Mouse (Mus musculus) heart, embryonic 11.5 days (tissue): ENCODE results near the gene Eif2ak4. TPM values are rescaled to one million over a fixed set of nuclear protein-coding genes. Genes with fewer than 3 reads are reported as not detected.

Source experiments
- ATAC-seq: fragments of 200-750 bp; cut with Nextera tagmentation; replicated peaks from 2 replicates; pipeline ENCODE4 v1.8.0; 2017; ENCODE audit warnings: moderate library complexity; ENCODE audit not compliant: insufficient number of reproducible peaks, low FRiP score, low TSS enrichment
- H3K27ac ChIP-seq: fragments of 300-500 bp; sonication (generic); 2 replicates; pipeline ENCODE4 v1.5.1; 2014; ENCODE audit warnings: mild to moderate bottlenecking, low read depth, low read length
- H3K27me3 ChIP-seq: fragments of 300-500 bp; sonication (generic); 2 replicates; pipeline ENCODE4 v1.6.1; 2014; ENCODE audit warnings: mild to moderate bottlenecking, low read length, mixed read lengths; ENCODE audit not compliant: control insufficient read depth, insufficient read depth
- H3K36me3 ChIP-seq: fragments of 300-500 bp; sonication (generic); 2 replicates; pipeline ENCODE4 v1.6.1; 2014; ENCODE audit warnings: mild to moderate bottlenecking, low read length, moderate library complexity, mixed read lengths; ENCODE audit not compliant: control insufficient read depth, insufficient read depth
- H3K4me1 ChIP-seq: fragments of 300-500 bp; sonication (generic); 2 replicates; pipeline ENCODE4 v1.6.1; 2014; ENCODE audit warnings: low read length; ENCODE audit not compliant: control insufficient read depth, insufficient read depth
- H3K4me2 ChIP-seq: fragments of 300-500 bp; sonication (generic); 2 replicates; pipeline ENCODE4 v1.6.1; 2014; ENCODE audit warnings: mild to moderate bottlenecking, moderate library complexity
- H3K4me3 ChIP-seq: fragments of 300-500 bp; sonication (generic); 2 replicates; pipeline ENCODE4 v1.5.1; 2014; ENCODE audit warnings: low read depth, low read length
- H3K9ac ChIP-seq: fragments of 300-500 bp; sonication (generic); 2 replicates; pipeline ENCODE4 v1.6.1; 2014; ENCODE audit warnings: mild to moderate bottlenecking, low read depth, low read length, moderate library complexity
- H3K9me3 ChIP-seq: fragments of 300-500 bp; sonication (generic); replicated peaks from 2 replicates; pipeline ENCODE4 v1.6.1; 2016; ENCODE audit warnings: low read length; ENCODE audit not compliant: control insufficient read depth
- WGBS: fragments of 180-500 bp; shearing (Covaris S2); extraction: QIAGEN DNeasy Blood & Tissue Kit; methylation state at CpG from one replicate; pipeline ENCODE4 v1.1.7; 2014; ENCODE audit not compliant: insufficient replicate concordance; 5-methylcytosine and 5-hydroxymethylcytosine counted together
- polyA plus RNA-seq: library from polyadenylated mRNA; unstranded; fragments of >200 nt; fragmentation: Nextera tagmentation; extraction: Ambion mirVana; gene quantifications from 2 replicates; pipeline ENCODE4 v1.2.1, GENCODE M21; 2014

Eif2ak4 gene
- polyA plus RNA-seq, 1 experiment from 2014 or later: 9.0 TPM

- H3K4me3 ChIP-seq: no peak overlapping the region
- H3K4me2 ChIP-seq: no peak overlapping the region
- no peak overlapping the region for H3K27ac ChIP-seq
- H3K27me3 ChIP-seq: no peaks in the 10 kb centered on the region
- ATAC-seq: no peak
- H3K36me3 ChIP-seq: no peaks in the 10 kb centered on the region
- H3K9ac ChIP-seq: no peak overlapping the region
- H3K4me1 ChIP-seq: peaks cover 6% of the 10 kb centered on the region; the same call in 1 of the 2 replicates
- 47% methylated on average over 11 of the region's 11 CpGs for WGBS
- no peaks in the 10 kb centered on the region for H3K9me3 ChIP-seq
Measured at GRCm38 (mm10) chr2:118511779-118512417, 123.5 kb downstream of the Eif2ak4 start.

DNA sequence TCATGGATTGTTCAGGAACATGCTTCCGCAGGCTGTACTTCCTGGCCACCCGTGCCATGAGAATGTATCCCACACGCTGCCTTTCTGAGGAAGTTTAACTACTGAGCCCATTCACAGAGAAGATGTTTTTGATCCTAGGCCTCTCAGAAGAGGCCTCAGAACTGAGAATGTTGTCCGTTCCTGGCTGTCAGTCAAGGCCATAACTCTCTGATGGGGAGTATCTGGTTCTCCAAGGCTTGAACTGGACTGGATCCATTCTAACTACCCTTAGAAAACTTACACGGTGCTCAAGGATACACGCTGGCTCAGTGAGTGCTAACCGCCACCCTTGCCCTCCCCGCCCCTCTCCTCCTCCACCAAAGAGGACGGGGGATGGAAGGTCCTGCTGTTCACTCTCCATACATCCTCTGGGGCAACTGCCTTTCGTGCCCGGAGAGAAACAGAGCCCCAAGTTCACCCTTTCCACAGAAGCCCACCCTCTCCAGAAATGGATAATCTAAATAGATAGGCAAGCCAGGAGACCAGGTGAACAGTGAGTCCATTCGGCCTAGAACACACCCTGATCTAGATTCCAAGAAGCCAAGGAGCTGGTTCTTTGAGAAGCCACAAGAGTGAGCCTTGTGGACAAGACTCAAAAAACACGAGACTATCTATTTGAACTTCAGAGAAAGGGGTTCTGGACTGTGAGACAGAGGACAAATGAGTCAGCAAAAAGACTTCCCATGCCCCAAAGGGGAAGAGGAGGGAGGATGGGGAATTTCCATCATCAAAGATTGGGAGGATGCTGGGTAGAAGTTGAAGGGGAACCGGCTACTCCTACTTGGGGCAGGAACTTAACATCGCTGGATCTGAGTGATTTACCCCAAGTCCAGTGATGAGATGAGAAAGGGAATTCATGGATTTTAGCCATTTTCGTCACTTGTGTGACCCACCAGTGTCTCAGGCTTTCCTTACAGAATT, 124.3 kb downstream of the Eif2ak4 start:
- WGBS: 71% methylated on average over 16 of the region's 16 CpGs
- H3K27me3 ChIP-seq: no peaks in the 10 kb centered on the region
- H3K36me3 ChIP-seq: no peaks in the 10 kb centered on the region
- no peaks in the 10 kb centered on the region for H3K9me3 ChIP-seq
- H3K4me1 ChIP-seq: peaks cover 6% of the 10 kb centered on the region; the same call in 1 of the 2 replicates
- no peak overlapping the region for H3K4me3 ChIP-seq
- no peak overlapping the region for H3K27ac ChIP-seq
- no peak overlapping the region for H3K9ac ChIP-seq
- no peak for ATAC-seq
- no peak overlapping the region for H3K4me2 ChIP-seq

- ATAC-seq: peak; percentile 59; the same call in 1 of the 2 replicates
- Histone ChIP-seq H3K4me1 (peaks cover 26% of the 10 kb centered on the region), H3K4me3 (no peak overlapping the region), H3K9ac (no peak overlapping the region), H3K9me3 (no peaks in the 10 kb centered on the region), H3K27me3 (no peaks in the 10 kb centered on the region), H3K4me2 (no peak overlapping the region), H3K27ac (peak overlapping the region; percentile 18), H3K36me3 (no peaks in the 10 kb centered on the region)
- 36% methylated on average over 9 of the region's 9 CpGs for WGBS
Measured at GRCm38 (mm10) chr2:118520042-118520933, 131.9 kb downstream of the Eif2ak4 start.

DNA sequence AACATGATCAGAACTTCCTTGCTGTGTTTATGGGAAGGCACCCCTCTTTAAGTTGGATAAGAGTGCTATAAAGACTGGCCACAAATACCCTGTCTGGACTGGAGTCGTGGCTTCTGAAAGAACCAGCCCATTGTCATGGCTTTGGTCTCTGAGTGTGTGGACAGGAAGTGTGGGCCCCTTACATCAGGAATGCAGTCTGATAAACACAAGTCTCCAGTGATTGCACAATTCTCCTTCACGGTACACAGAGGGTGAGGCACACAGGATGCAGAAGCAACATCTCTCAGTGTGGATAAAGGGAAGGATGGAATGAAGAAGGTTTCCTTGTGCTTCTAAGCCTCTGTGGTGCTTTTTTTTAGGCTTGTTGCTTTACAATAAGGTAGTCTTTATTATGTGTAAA, 133.8 kb downstream of the Eif2ak4 start:
- Histone ChIP-seq H3K27me3 (no peaks in the 10 kb centered on the region), H3K9me3 (no peaks in the 10 kb centered on the region), H3K4me2 (no peak overlapping the region), H3K36me3 (no peaks in the 10 kb centered on the region), H3K9ac (0 out of 2 replicates have a peak overlapping the region, but pooled peaks have one; percentile 16), H3K4me1 (peaks cover 26% of the 10 kb centered on the region), H3K4me3 (no peak overlapping the region), H3K27ac (peak overlapping the region; percentile 78)
- ATAC-seq: no peak
- WGBS: 6% methylated on average over 2 of the region's 2 CpGs

DNA sequence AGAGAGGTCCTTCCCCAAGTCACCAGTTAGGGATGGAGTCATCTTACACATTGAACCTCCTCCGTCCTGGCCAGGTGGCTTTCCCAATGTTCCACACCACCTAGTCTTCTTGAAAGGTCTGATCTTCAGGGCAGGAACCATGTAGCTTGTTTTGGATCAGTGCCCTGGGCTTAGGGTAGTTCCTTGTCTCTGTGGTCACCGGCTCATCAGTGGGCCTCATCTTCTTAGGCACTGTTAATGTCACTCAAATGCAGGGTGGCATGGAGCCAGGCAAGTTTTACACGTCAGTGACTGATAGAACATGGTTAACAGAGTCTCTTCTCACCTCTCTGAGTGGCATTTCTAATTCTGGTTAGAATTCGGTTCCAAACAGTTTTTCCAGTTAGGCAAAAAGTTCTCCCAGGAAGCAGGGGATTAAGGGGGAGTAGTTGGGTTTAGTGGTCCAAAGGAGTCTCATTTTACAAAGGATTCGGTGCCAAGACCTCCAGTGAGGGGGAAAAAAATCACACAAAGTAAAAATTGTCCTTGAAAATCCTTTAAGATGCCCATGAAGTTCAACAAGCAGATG, 134.8 kb downstream of the Eif2ak4 start:
- H3K9ac ChIP-seq: no peak overlapping the region
- H3K4me3 ChIP-seq: no peak overlapping the region
- no peaks in the 10 kb centered on the region for H3K9me3 ChIP-seq
- H3K27me3 ChIP-seq: no peaks in the 10 kb centered on the region
- ATAC-seq: no peak
- H3K36me3 ChIP-seq: no peaks in the 10 kb centered on the region
- H3K4me1 ChIP-seq: peaks cover 27% of the 10 kb centered on the region
- H3K4me2 ChIP-seq: no peak overlapping the region
- 46% methylated on average over 5 of the region's 5 CpGs for WGBS
- peak overlapping the region; percentile 78 for H3K27ac ChIP-seq

GRCm38 (mm10) chr2:118524811-118525210, 136.4 kb downstream of the Eif2ak4 start:
- Histone ChIP-seq H3K9me3 (no peaks in the 10 kb centered on the region), H3K27me3 (no peaks in the 10 kb centered on the region), H3K9ac (no peak overlapping the region), H3K4me2 (no peak overlapping the region), H3K4me1 (peaks cover 36% of the 10 kb centered on the region), H3K36me3 (no peaks in the 10 kb centered on the region), H3K4me3 (no peak overlapping the region), H3K27ac (no peak overlapping the region)
- ATAC-seq: no peak
- 80% methylated on average over 3 of the region's 3 CpGs for WGBS
